Mouse (Mus musculus): Measurements from ENCODE around the gene Dlgap1.

Gene Dlgap1

DNA sequence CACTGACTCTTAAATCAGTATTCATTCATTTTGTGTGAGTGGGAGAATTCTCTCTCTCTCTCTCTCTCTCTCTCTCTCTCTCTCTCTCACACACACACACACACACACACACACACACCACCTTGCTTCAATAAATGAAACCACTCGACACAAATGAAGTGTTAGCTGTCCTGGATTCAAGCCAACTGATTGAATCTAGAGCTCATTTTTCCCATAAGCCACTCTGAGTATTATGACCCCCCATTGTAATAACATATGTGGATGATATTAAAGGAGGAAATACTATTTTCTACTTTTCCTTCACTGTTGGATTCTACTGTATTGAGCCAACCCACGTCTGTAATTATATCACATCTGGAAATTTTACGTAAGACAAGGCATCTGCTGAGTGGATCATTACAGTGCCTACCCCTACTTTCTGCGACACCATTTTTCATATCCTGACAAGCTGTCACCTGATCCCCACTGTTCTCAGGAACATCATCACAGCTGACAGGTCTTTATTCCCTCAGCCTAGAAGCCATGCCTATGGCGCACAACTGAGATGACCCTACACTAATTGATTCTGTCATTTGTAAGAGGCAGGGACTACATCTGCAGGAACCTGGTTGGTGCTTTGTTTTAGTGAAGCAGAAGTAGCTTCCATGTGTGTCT is 645.7 kb downstream of the Dlgap1 start:
- WGBS = 67% methylated on average over 5 of the region's 5 CpGs

DNA sequence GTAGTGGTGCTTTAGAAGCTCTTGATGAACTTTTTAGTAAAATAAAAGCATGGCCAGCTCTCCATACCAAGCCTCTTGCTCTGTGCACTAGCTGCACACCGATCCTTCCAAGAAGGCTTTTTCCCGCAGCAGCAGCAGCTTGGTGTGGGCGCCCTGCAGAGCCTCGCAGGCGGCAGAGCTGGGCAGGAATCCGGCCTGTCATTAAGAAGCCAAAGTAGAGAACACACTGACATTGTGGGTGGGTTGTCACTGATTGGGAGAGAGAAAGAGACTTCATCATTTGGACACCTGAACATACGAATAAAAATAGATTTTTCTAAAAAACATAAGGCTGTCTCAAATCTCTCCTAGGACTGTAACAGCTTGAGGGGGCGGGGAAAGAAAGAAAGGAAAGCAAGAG is 653.6 kb downstream of the Dlgap1 start:
- 44% methylated on average over 8 of the region's 8 CpGs for WGBS

DNA sequence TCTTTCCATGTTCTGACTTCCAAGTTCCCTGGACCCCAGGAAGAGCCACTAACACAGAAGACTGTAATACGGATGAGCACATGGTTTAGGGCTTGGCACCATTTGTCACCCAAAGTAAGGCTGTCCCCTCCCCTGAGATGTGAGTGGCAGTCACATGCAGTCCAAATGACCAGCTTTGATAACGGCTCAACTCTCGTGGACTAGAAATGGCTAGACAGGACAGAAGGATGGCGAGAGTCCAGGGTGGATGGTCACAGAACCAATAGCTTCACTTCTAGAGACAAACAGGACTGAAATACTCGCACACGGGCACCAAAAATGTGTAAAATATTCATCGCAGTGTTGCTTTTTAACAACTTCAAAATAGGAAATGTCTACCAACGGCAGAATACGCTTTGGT is 657.5 kb downstream of the Dlgap1 start:
- 71% methylated on average over 9 of the region's 9 CpGs for WGBS

DNA sequence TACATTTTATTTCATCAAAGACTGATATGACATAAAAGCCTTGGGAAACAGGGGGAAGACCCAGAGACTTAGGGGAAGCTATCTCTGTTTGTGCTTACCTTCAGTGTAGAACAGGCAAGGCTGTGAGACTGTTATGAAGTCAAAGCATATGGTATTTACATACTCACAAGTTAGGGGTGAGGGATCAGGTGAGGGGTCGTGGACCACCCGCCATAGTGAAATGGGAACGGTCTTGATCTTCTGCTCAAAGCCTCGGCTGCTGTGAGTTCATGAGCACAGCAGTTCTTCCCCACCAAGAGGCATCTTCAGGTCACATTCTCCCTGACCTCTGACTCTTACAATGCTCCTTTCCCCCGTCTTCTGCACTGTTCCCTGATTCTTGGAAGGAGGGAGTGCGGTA is 658.1 kb downstream of the Dlgap1 start:
- 83% methylated on average over 6 of the region's 6 CpGs for WGBS

DNA sequence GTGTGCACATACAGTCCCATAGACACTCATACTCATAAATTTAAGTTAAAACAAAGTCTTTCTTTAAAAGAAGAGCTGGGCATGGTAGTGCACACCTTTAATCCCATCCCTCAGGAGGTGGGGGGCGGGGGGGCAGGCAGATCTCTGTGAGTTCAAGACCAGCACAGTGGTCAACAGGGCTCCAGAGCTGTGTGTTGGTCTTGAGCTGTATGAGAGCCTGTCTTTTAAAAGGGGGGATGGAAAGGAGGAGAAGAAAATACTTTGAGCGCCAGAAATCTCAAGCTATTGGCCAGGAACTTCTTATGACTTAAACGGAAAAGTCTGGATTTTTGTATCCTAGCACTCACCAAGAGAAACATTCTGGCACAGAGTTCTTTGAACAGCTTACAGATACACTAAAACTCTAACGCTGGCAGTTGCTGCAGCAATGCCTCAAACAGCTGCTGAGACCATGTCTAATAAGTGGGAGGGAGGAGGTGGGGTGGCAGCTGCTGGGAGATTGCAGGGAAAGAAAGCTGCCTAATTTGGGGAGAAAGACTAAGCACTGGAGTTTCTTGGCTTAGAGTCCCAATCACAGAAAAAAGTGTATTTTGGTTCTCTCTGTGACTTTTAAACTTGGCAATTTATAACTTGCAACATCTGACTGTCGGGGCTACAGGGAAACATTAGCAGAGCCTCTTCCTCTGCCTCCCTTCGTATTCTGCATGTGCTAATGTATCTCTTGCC is 660.9 kb downstream of the Dlgap1 start:
- WGBS = 28% methylated on average over 6 of the region's 6 CpGs

DNA sequence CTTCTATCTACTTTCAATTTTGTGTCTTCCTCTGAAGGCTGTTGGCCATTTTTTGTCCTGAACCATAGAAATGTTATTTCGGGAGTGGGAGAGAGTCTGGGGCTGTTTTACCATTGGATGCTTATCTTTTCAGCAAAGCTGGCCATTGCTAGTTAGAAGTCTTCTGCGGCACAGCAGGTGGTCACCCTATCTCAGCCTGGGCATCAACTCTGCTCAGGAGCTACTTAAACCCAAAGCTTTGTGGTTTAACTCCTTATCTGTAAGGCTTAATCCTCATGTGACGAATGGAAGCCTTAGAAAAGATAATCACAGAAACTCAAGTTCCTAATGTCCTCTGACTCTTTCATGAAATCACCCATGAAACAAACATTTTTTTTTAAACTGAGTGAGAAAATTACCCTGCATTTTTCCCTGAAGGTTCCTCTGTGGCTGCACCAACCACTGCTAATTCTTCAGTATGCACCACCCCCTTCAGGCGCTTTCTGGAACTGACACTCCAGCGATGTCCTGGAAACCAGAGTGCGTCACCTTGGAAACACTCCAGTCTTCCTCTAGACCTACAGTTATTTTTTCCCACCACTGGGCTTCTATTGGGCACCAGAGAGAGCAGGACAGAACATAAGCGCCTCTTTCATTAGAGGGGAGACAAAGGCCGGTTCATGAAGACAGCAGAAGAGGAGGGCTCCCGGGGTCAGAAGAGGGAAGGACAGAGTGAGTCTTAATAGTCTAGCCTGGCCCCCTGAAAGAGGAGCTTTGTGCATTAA is 664.5 kb downstream of the Dlgap1 start:
- 12% methylated on average over 9 of the region's 9 CpGs for WGBS

DNA sequence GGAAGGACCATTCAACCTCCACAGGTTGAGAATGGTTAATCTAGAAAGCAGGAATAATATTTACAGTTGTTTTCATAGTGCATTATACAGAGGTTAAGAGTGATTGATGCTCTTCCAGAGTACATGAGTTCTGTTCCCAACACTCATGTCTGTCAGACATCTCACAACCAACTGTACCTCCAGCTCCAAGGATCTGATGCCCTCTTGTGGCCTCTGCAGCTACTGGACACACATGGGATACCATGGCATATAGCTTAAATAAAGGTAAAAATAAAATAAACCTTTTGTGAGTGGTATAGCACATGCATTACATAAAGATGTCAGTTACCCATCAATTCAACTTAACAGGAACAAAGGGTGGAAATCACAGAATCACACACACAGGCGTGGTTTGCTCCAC is 674.3 kb downstream of the Dlgap1 start:
- 83% methylated on average over 1 of the region's 1 CpGs for WGBS

DNA sequence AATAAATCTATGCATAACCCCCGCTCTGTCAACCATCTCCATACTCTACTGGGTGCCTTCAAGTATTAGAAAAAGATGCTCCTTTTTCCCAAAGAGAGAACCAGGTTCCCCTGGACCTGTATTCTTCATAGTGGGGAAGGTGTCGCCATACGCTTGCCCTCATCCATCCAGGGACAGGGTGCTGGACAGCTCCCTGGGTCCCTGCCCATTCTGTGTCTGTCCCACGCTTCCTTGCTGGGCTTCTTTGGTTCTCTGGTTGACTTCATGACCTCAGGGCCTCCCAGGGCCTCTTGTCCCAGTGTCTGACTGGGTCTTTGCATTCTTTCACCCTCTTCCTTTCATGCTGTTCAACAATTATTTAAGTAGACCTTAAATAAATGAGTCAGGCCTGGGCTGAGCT is 677.8 kb downstream of the Dlgap1 start:
- WGBS = 83% methylated on average over 4 of the region's 4 CpGs

DNA sequence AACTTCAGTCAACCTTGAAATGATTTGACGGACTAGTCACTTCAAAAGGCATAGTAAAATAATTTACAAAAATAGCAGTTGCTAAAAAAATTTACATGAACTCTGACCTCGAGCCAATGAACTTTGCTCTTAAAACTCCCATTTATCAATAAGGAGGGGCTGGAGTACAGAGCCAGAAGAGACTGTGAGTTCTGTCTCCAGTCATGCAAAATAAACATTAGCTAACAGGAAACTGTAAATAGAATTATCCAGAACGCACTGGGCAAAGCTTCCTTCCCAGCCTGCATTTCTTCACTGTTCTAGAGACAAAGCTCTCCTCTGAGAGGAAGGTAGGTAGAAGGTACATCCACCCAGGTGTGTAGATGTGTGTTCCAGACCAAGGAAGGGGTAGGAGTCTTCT is 692.5 kb downstream of the Dlgap1 start:
- 71% methylated on average over 3 of the region's 3 CpGs for WGBS

DNA sequence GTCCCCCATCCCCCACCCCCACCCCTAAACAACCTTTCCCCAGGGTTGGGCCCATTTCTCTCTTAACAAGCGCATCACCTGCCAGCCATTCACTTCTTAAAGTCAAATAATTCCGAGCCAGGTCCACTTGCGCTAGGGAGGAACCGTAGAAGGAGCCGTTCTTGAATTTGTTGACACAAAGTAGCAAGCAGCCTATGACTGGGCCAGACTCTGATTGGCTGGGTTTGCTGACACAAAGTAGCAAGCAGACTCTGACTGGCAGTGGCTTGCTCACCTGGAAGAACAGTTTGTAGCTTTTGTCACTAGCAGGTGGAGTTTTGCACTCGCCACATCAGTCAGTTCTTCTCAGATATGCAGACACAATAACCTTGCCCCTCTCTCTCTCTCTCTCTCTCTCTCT is 695.1 kb downstream of the Dlgap1 start:
- 88% methylated on average over 6 of the region's 6 CpGs for WGBS

DNA sequence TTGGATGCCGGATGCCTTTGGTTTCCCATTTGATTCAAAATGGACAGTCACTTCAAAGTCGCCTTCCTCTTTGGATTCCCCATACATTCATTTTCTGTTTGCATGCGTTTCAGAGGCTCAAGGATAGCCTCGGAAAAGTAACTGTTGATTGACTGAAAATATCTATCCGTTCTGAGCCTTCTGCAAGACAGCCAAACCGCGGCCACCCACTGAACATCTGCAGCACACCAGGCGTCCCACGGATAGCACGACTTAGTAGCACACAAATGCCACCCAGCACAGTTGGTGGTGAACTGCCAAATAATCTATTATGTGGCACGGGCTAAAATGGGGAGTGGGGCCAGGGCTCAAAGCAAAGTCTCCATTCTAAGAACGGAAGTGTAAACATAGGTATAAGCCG is 705.1 kb downstream of the Dlgap1 start:
- 44% methylated on average over 13 of the region's 13 CpGs for WGBS

DNA sequence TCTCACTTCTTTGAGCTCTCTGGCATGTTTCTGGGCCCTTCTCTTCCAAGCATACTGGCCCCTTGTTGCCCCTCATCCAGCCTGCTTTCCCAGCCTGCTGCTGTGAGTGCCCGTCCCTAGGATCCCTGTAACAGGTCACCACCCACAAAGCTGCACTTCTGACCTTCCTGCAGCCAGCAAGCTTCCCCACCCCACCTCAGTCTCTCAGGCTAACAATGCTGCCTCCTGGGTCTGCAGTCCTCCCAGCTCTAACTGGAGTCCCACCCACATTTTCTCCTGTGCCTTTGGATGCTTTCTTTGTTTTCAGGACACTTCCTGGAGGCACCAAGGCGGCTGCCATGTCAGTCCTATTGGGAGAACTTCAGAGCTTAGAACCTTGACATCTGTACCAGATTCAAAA is 707.6 kb downstream of the Dlgap1 start:
- WGBS = 56% methylated on average over 2 of the region's 2 CpGs

DNA sequence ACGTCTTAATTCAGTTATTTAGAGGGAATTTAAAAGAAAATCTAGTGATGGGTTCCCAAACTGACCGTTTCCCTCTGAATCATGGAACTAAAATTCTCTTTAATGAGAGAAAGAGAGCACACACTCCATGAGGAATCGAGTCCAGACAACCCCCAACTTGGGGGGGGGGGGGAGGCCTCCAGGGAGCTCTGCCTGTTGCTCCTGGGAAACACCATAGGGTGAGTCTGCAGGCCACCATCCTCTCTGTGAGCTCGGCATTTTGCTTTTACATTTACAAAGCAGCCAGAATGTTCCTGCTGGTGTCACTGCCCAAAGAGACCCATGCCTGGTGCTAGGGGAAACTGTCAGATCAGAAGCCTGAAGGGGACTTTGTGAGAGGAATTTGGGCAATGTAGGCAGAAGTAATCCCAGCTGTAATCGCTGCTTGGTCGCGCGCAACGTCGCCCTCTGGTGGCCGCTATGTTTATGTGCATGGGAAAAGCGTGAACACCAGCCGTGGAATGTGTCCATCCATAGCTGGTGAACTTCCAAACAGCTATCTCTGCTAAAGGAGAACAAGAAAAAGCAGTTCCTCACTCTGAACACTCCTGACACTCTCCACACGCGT is 714.8 kb downstream of the Dlgap1 start:
- 8% methylated on average over 15 of the region's 15 CpGs for WGBS

DNA sequence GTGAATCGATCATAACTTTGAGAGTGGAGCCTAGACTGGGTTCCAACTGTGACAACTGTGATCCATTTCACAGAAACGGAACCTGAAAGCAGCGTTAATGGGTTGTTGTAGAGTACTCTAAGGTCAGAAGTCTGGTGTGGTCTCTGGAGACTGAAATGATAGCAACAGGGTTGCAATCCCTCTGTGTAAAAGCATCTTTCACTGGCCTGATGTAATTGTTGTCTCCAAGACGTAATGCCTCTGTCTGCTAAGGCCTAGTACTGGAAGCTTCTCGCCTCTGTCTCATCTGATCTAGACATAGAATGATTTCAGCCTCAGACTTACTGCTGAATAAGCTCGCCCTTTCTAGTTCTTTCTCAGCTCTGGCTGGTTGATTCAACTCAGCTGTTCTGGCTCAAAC is 721.3 kb downstream of the Dlgap1 start:
- WGBS = 65% methylated on average over 6 of the region's 6 CpGs

DNA sequence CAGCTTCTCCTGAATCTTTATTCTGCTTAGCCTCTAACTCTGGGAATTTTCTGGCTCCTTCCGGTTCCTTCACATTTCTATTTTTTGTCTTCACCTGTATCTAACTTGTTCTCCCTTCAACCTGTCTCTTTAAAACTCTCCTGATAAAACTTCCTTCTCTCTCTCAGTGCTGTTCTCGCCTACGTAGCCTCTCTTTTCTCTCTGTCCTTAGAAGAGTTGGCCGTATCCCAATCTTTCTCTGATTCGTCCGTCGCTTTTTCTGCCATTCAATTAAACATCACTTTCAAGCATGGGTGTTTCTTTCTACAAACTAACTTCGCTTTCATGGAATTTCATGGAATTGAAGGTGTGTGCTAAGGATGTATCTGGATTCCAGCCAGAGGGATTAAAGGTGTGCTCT is 721.7 kb downstream of the Dlgap1 start:
- WGBS = 44% methylated on average over 8 of the region's 8 CpGs

DNA sequence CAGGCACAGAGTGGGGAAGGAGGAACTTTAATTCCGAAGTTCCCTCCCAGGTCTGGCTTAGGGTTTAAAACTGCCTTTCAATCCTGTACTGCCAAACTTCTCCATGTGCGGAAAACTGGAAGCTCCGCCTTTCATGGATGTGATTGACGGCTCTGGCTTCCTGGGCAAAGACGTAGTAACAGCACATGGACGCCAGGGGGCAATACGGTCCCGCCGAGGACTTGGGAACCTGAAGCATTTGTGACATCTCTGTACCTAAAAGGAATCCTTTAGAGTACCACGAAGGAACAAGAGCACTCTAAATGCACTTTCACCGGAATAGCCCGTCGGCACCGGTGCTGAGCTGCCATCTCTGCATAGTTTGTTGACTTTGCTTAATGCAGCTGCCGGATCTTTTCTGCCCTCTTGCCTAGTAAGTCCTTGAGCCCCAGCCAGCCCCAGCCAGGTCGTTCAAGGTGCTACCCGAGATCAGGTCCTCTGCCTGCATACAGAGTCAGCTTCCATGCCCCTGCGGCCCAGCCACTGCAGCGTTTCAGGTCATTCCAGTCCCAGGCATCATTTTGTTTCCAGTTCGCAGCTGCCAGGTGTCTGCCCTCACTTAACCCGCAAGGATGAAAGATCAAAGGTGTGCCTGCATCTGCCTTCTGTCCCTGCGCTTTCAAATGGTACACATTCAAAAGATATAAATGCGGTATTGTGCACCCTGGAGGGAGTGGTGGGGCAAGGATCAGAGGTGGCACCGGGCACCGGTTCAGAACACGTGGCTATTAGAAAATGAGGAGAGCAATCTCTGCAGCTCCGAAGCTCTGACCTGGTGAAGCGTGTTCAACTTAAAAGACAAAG is 738.3 kb downstream of the Dlgap1 start:
- WGBS = 12% methylated on average over 28 of the region's 28 CpGs

DNA sequence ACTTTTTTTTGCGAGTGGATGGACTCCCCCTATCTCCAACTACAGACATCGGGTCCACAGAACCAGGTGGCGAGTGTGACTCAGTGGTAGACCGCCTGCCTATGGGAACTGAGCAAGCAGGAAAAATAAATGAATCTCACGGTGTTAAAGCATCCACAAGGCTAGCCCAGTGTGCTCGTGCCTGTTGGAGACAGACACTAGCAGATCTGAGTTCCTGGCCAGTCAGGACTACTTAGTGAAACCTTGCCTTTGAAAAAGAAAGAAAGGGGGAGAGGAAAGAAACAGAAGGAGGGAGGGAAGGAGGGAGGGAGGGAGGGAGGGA is 738.9 kb downstream of the Dlgap1 start:
- whole genome bisulfite sequencing = 32% methylated on average over 6 of the region's 6 CpGs

DNA sequence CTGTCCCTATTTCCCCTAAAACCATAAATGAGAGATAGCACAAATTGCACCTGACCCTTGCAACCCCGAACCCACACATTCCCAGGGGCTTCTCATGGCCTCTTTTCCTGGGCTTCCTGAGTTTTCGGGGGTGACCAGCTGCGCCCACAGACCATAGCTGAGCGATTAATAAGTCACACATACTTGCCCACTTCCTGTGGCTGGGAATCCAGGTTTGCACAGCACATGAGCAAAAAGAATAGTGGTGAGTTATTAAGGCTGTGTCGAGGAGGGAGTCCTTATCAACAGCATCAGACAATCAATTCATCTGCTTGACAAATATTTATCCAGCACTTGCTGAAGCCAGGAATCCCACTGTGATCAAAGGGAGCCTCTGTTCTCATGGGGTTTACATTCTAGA is 740.7 kb downstream of the Dlgap1 start:
- WGBS = 69% methylated on average over 5 of the region's 5 CpGs

DNA sequence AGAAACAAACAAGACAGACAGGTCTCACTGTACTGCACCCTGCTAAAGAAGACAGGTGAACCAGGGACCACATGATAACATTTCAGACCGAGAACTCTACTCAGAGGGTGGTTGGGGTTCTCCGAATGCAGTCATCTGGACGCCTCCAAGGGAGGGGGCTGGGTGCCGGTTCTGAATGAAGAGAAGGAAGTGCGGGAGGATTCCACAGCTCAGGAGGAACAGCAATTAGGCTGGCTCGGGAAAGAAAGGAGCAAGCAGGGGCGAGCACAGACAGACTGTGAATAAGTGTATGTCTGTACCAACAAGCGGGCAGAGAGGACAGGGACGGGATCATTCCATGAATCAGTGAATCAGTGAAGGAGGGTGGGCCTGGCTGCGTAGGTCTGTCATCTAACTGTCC is 744.6 kb downstream of the Dlgap1 start:
- 41% methylated on average over 10 of the region's 10 CpGs for WGBS

DNA sequence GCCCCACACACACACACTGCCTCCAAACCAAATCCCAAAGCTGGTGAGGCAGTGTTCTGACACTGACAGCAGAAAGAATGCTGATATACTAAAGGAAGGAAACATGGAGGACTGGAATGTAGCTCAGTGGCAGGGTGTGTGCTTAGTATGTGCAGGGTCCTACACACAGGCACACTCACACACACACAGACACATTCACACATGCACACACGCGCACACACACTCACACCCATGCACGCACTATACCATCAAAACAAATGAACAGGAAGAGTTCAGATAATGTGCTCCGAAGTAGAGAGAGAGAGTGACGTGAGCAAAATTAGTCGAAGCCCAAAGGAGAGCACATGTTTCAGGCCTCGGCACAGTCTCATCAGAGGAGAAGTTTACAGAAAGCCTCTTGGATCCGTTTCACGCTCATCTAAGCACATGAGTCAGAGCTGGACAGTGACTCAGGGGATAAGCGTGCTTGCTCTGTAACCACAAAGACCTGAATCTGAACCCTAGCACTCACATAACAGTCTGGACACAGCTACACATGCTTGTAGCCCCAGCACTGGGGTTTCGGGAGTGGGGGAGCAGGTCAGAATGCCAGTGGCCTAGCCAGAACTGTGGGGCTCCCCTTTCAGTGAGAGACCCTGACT is 750.9 kb downstream of the Dlgap1 start:
- whole genome bisulfite sequencing = 74% methylated on average over 11 of the region's 11 CpGs

DNA sequence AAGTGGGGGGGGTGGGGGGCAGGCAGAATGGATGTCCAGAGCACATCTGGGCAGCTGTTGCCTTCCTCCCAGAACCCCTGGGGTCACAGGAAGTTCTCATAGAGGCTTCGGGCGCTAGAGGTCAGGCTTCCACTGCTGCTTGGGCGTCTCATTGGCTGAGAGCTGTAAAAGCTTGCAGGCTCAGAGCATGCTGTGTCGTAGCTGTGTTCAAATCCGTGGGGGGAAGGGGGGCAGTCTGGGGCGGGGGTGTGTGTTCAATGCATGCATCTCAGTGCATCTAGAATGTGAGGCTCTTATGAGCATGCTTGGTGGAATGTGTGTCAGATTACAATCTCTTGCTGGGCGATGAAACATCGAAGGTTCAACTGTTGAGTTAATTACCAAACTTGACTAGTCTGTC is 751.9 kb downstream of the Dlgap1 start:
- 29% methylated on average over 8 of the region's 8 CpGs for WGBS
